Mouse (Mus musculus) stomach, postnatal 0 days (tissue): ENCODE measurements around the gene Ssmem1. TPM values are rescaled to one million over a fixed set of nuclear protein-coding genes. Genes with fewer than 3 reads are reported as not detected.

Experiments used
- ATAC-seq: fragments of 200-750 bp; cut with Nextera tagmentation; 2 replicates; pipeline ENCODE4 v1.8.0; 2017; ENCODE audit not compliant: low FRiP score, low TSS enrichment
- DNase-seq: peaks from one replicate; pipeline ENCODE4 v3.0.0-alpha.2; 2016; ENCODE audit warnings: low spot score
- H3K27ac ChIP-seq: fragments of 300-500 bp; sonication (generic); replicated peaks from 2 replicates; pipeline ENCODE4 v1.5.1; 2014; ENCODE audit warnings: mild to moderate bottlenecking, control low read depth
- H3K27me3 ChIP-seq: fragments of 300-500 bp; sonication (generic); 2 replicates; pipeline ENCODE4 v1.6.1; 2014; ENCODE audit warnings: low read length; ENCODE audit not compliant: control insufficient read depth, insufficient read depth
- H3K36me3 ChIP-seq: fragments of 300-500 bp; sonication (generic); 2 replicates; pipeline ENCODE4 v1.6.1; 2014; ENCODE audit warnings: low read length, mixed read lengths; ENCODE audit not compliant: control insufficient read depth, insufficient read depth
- H3K4me1 ChIP-seq: fragments of 300-500 bp; sonication (generic); replicated peaks from 2 replicates; pipeline ENCODE4 v1.6.1; 2014; ENCODE audit warnings: antibody characterized with exemption; ENCODE audit not compliant: control insufficient read depth, insufficient read depth
- H3K4me2 ChIP-seq: fragments of 300-500 bp; sonication (generic); replicated peaks from 2 replicates; pipeline ENCODE4 v1.6.1; 2014; ENCODE audit warnings: low read depth, mild to moderate bottlenecking, control low read depth, moderate library complexity
- H3K4me3 ChIP-seq: fragments of 300-500 bp; sonication (generic); 2 replicates; pipeline ENCODE4 v1.5.1; 2014; ENCODE audit warnings: low read depth, low read length, control low read depth
- H3K9ac ChIP-seq: fragments of 300-500 bp; sonication (generic); 2 replicates; pipeline ENCODE4 v1.6.1; 2014; ENCODE audit warnings: mild to moderate bottlenecking, low read length, control low read depth, mixed read lengths
- H3K9me3 ChIP-seq: fragments of 300-500 bp; sonication (generic); 2 replicates; pipeline ENCODE4 v1.6.1; 2016; ENCODE audit warnings: low read length; ENCODE audit not compliant: control insufficient read depth
- CTCF ChIP-seq: IDR thresholded peaks from 2 replicates; pipeline ENCODE4 v1.5.1; 2016; ENCODE audit warnings: antibody characterized with exemption, low read depth, mild to moderate bottlenecking, moderate library complexity
- EP300 ChIP-seq: optimal IDR thresholded peaks from 2 replicates; pipeline ENCODE3; 2016; ENCODE audit warnings: antibody characterized with exemption
- WGBS: fragments of 180-500 bp; shearing (Covaris S2); extraction: QIAGEN DNeasy Blood & Tissue Kit; methylation state at CpG from one replicate; pipeline ENCODE4 v1.1.7; 2014; 5-methylcytosine and 5-hydroxymethylcytosine counted together
- polyA plus RNA-seq: library from polyadenylated mRNA; unstranded; fragments of >200 nt; fragmentation: Nextera tagmentation; extraction: Ambion mirVana; gene quantifications from 2 replicates; pipeline ENCODE4 v1.2.1, GENCODE M21; 2015

Ssmem1 gene
- polyA plus RNA-seq, 1 experiment from 2014 or later: not detected

DNA sequence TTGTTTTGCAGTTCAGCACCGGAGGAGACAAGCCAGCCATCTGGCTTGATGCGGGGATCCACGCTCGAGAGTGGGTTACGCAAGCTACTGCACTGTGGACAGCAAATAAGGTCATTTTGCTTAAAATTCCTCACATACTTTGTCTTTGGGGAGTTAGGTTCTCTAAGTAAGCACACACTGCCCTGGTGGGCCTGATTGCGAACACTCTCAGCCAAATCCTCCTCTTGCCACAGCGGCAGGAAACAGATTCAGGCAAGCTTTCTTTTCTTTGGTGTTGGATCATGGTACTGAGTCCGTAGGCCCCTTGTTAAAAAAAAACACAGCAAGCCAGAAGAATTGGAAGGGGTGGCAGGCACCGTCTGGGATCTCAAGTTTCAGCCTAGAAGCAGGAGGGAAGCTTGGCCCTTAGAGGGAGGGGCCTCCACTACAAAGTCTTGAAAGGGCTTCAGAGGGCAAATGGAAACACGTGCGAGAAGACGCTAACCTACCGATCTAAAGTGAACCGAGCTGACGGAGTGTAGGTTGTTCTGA lies 39.6 kb downstream of the Ssmem1 start:
- H3K4me1 ChIP-seq: peaks cover 5% of the 10 kb centered on the region
- no peak for DNase-seq
- no peak overlapping the region; the same call in 1 of the 2 replicates for H3K4me2 ChIP-seq
- no peaks in the 10 kb centered on the region for H3K9me3 ChIP-seq
- no peak overlapping the region for H3K4me3 ChIP-seq
- H3K27ac ChIP-seq: peak overlapping the region; percentile 69
- H3K36me3 ChIP-seq: no peaks in the 10 kb centered on the region
- H3K27me3 ChIP-seq: no peaks in the 10 kb centered on the region
- no peak for TF ChIP-seq CTCF
- TF ChIP-seq EP300: no peak
- no peak overlapping the region for H3K9ac ChIP-seq
- ATAC-seq: no peak
- 21% methylated on average over 15 of the region's 15 CpGs for WGBS

DNA sequence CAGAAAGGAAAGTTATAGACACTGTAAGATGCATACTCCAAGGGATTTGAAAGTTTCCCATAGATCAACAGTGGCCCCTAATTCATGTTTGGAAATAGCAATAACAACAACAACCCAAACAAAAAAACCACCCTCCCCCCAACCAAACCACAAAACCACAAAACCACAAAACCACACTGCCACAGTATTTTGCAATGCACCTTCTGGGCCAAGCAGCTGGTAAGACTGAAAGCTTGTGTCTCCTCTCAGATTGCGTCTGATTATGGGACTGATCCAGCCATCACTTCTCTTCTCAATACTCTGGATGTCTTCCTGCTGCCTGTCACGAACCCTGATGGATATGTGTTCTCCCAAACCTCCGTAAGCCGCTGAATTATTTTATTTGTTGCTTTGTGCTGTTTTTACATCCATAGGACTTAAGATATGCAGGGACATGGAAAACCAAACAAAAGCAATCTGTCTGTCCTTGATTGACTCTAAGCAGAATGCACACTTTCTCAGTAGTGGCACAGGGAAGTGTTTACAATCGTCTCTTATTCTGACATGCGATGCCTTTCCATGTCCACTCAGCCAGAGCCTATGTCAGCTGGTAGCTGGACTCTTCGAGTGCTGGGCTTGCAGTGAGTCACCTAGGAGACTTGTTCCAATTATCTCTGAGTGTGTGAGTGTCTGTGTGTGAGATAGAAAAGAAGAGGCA lies 41.0 kb downstream of the Ssmem1 start:
- Histone ChIP-seq H3K27me3 (no peaks in the 10 kb centered on the region), H3K4me1 (peaks cover 5% of the 10 kb centered on the region), H3K27ac (no peak overlapping the region), H3K9ac (no peak overlapping the region), H3K36me3 (no peaks in the 10 kb centered on the region), H3K9me3 (no peaks in the 10 kb centered on the region), H3K4me3 (no peak overlapping the region), H3K4me2 (no peak overlapping the region)
- no peak for TF ChIP-seq CTCF
- TF ChIP-seq EP300: no peak
- DNase-seq (no peak), ATAC-seq (no peak)
- 78% methylated on average over 7 of the region's 7 CpGs for WGBS

DNA sequence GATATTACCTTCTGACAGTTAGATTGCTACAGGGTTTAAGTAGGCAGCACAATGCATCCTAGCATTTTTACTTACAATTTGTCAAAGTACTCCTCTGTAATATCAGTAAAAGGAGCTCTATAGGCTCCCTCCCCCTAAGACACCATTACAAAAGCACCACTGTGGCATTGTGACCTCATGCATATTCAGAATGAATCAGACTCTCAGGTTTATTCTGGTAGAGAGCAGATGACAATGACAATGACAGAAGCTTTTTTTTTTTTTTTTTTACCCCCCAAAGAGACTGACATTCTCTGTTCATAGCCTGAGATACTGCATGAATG lies 41.5 kb downstream of the Ssmem1 start:
- no peaks in the 10 kb centered on the region for H3K9me3 ChIP-seq
- TF ChIP-seq CTCF: no peak
- TF ChIP-seq EP300: no peak
- no peaks in the 10 kb centered on the region for H3K27me3 ChIP-seq
- no peak overlapping the region for H3K9ac ChIP-seq
- H3K27ac ChIP-seq: no peak overlapping the region
- ATAC-seq (no peak), DNase-seq (no peak)
- no peak overlapping the region for H3K4me2 ChIP-seq
- H3K4me1 ChIP-seq: peaks cover 5% of the 10 kb centered on the region
- H3K36me3 ChIP-seq: no peaks in the 10 kb centered on the region
- H3K4me3 ChIP-seq: no peak overlapping the region

DNA sequence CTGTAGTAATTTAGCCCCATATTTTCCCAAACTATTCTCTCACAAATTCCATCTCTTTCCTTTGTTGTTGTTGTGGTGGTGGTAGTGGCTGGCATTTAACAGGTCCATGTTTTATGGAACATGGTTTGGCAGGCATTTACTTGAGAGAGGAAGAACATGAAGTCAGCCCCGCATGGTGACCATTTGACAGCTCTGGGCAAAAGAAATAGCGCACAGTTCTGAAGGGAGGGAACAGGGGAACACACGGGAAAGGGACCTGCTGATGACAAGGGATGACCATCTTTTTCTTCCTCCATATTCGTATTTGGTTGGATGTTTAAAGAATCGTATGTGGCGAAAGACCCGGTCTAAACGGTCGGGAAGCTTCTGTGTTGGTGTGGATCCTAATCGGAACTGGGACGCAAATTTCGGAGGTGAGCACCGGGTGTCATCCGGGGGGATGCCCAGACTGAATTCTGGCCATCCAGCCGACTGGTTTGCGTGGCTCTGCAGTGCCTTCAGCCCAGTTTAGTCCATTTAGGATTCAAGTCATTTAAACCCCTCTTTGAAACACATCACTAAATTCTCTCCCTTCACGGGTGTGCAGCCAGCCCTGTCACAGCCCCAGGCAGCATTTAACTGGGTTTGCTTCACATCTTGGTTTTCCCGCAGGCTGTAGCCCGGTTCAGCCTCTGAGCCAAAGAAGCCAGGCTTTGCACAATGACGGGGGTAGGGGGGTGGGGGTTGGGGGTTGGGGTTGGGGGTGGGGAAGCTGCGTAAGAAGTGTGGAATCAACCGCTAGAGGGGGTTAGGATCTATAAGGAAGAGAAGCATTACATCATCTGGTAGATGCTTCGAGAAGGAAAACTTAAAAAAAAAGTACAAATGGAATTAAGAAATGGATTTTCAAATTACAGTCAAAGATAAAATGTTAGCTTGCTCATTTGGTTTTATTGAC lies 42.3 kb downstream of the Ssmem1 start:
- peak; percentile 48 for TF ChIP-seq CTCF
- TF ChIP-seq EP300: no peak
- Histone ChIP-seq H3K36me3 (no peaks in the 10 kb centered on the region), H3K27ac (no peak overlapping the region), H3K4me1 (peaks cover 5% of the 10 kb centered on the region), H3K4me2 (no peak overlapping the region), H3K9ac (no peak overlapping the region), H3K9me3 (no peaks in the 10 kb centered on the region), H3K4me3 (no peak overlapping the region), H3K27me3 (no peaks in the 10 kb centered on the region)
- ATAC-seq (no peak; the same call in 1 of the 2 replicates), DNase-seq (no peak)
- WGBS: 36% methylated on average over 23 of the region's 23 CpGs

DNA sequence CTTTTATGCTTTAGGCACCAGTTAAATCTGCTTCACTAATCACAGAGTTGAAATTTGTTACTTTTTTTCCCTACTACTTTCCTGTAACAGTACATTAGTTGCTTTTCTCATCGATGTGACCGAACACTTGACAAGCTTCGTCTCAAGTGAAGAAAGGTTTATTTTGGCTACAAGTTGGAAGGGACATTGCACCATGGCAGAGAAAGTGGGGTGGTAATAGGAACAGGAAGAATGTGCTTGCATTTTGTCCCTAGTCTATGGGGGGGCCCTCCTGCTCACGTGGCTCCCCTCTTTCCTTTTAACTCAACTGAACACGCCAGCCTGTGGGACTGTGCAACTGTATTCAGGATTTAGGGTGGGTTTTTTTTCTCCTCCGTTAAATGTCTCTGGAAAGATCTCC lies 43.0 kb downstream of the Ssmem1 start:
- H3K36me3 ChIP-seq: no peaks in the 10 kb centered on the region
- no peak for DNase-seq
- H3K27ac ChIP-seq: no peak overlapping the region
- TF ChIP-seq CTCF: no peak
- no peak for TF ChIP-seq EP300
- H3K4me3 ChIP-seq: no peak overlapping the region
- H3K9ac ChIP-seq: no peak overlapping the region
- ATAC-seq: no peak
- H3K4me2 ChIP-seq: no peak overlapping the region
- H3K9me3 ChIP-seq: no peaks in the 10 kb centered on the region
- peaks cover 5% of the 10 kb centered on the region for H3K4me1 ChIP-seq
- WGBS: 53% methylated on average over 6 of the region's 6 CpGs
- no peaks in the 10 kb centered on the region for H3K27me3 ChIP-seq

DNA sequence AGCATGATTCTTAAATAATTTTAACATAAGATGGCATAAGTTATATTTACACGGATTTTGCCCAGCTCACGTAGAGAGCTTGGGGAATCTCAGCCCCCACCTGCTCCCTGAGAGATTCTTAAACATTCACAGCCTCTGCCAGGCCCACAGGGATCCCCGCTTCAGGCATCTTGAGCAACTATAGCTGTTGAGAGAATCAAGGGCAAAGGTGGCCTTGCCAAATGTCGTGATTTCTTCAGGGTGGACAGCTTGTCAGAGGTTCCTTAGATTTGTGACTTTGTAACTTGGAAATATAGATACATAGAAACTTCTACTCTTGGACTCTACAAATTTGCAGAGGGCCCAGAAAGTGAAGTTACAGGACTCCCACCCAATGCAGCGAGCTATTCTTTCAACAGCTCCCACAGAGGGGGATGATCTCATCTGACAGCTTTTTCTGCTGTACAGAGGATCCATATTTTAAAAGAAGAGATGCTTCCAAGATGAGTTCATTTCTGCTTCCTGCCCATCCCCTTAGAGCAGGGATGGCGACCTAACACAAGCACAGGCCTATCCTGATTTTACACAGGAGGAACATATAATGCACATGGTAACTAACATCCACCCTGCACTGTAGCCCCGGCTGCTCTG lies 43.8 kb downstream of the Ssmem1 start:
- DNase-seq: no peak
- TF ChIP-seq CTCF: no peak
- TF ChIP-seq EP300: no peak
- no peak overlapping the region for H3K27ac ChIP-seq
- H3K36me3 ChIP-seq: no peaks in the 10 kb centered on the region
- H3K9me3 ChIP-seq: no peaks in the 10 kb centered on the region
- no peak overlapping the region for H3K9ac ChIP-seq
- no peak for ATAC-seq
- H3K27me3 ChIP-seq: no peaks in the 10 kb centered on the region
- H3K4me2 ChIP-seq: no peak overlapping the region
- peaks cover 5% of the 10 kb centered on the region for H3K4me1 ChIP-seq
- 80% methylated on average over 7 of the region's 7 CpGs for WGBS
- H3K4me3 ChIP-seq: no peak overlapping the region
